8 mouse cellular contexts compared by ENCODE assay signal in the genomic region with DNA sequence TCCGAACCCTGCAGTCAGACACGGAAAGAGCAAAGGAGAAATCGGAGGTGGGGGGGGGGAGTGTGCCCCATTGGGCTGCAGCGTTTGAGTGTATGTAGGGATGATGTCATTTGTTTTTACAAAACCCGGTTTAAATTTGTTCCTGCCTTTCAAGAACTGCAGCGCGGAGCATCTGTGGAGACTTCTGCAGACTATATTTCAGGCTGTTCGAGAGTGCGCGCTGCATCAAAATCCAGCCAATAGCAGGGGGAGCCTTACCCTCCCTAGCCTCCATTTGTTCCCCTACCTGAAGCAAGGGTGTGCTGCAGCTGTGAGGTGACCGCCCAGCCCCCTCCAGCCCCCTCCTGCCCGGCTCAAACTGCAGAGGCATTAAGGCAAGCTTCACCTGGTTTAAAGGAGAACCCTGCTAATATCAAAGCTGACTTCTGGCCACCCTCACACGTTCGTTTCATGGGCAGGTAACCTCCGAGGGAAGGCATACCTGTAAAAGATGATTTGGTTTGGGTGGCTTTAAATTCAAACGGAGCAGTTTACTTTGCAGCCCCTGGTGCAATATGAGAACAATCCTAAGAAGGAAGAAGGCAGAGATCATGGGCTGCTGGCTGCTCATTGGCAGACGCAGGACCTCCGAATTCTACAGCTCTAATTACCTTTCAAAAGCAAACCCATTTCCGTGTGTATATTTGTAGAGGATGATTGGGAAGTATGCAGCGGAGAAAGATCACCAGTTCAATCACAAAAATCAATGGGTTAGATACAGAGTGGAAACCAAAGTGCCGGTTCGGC.
DNase-seq lines count a peak whose midpoint lies in the region; ATAC-seq and TF ChIP-seq lines count a peak whose summit lies in the region.

No protein-coding gene starts in this region.

- 16% methylated on average over 22 of the region's 22 CpGs for WGBS in cerebellum, adult 2 months
- 6% methylated on average over 22 of the region's 22 CpGs for WGBS in forebrain, postnatal 0 days
- 12% methylated on average over 22 of the region's 22 CpGs for WGBS in midbrain, embryonic 14.5 days

- no peaks in the 10 kb centered on the region; the same call in 1 of the 2 replicates for H3K27me3 ChIP-seq in cerebellum, adult 2 months (ENCODE audit: control insufficient read depth, insufficient read depth, low read length)
- no peaks in the 10 kb centered on the region for H3K27me3 ChIP-seq in forebrain, postnatal 0 days (ENCODE audit: insufficient read depth, low read length)
- H3K27me3 ChIP-seq in midbrain, embryonic 14.5 days (ENCODE audit: control insufficient read depth, insufficient read depth, low read length), result no peaks in the 10 kb centered on the region

- peak overlapping the region; percentile 49 for H3K4me3 ChIP-seq in cerebellum, adult 2 months (replicated peaks; ENCODE audit: insufficient read depth, low read depth, low read length)
- peak overlapping the region; percentile 39 for H3K4me3 ChIP-seq in forebrain, postnatal 0 days (ENCODE audit: low read depth, low read length)
- peak overlapping the region; percentile 39 for H3K4me3 ChIP-seq in midbrain, embryonic 14.5 days (replicated peaks; ENCODE audit: low read depth, low read length)

- DNase-seq in cerebellum, adult 2 months, result peak; percentile 18 to 21
- DNase-seq in cerebellum, adult 11-12 months, result no peak
- DNase-seq in ZHBTc4 (ENCODE audit: low read depth, low spot score), result peak; percentile 23
- peak; percentile 69 for DNase-seq in forebrain, postnatal 0 days
- DNase-seq in kidney, postnatal 4 days, result peak; percentile 44 to 66
- peak; percentile 80 for DNase-seq in midbrain, embryonic 14.5 days
- DNase-seq in thymus, postnatal 0 days (ENCODE audit: low spot score), result no peak
- DNase-seq in thymus, postnatal 36 days, result no peak

- H3K36me3 ChIP-seq in forebrain, postnatal 0 days (ENCODE audit: insufficient read depth), result no peaks in the 10 kb centered on the region
- H3K36me3 ChIP-seq in midbrain, embryonic 14.5 days (ENCODE audit: control insufficient read depth, insufficient read depth, low read length), result no peaks in the 10 kb centered on the region

- H3K9me3 ChIP-seq in forebrain, postnatal 0 days (ENCODE audit: low read length), result no peaks in the 10 kb centered on the region
- H3K9me3 ChIP-seq in midbrain, embryonic 14.5 days (ENCODE audit: control insufficient read depth, low read length), result no peaks in the 10 kb centered on the region

- no peak for TF ChIP-seq CTCF in cerebellum, adult 2 months (IDR thresholded peaks at IDR 0.05; ENCODE audit: borderline replicate concordance, insufficient read depth, low read depth, low read length)
- 0 out of 2 replicates have a peak, but pooled peaks have one; percentile 15 for TF ChIP-seq CTCF in forebrain, postnatal 0 days (IDR thresholded peaks at IDR 0.05; ENCODE audit: low read depth)

- H3K27ac ChIP-seq in cerebellum, adult 2 months (ENCODE audit: insufficient read depth, low read length), result no peak overlapping the region
- H3K27ac ChIP-seq in forebrain, postnatal 0 days (ENCODE audit: low read depth, low read length), result 0 out of 2 replicates have a peak overlapping the region, but pooled peaks have one; percentile 15
- H3K27ac ChIP-seq in midbrain, embryonic 14.5 days (replicated peaks; ENCODE audit: low read depth, low read length), result 0 out of 2 replicates have a peak overlapping the region, but pooled peaks have one; percentile 13

- no peak for TF ChIP-seq POLR2A in cerebellum, adult 2 months (IDR thresholded peaks at IDR 0.05; ENCODE audit: borderline replicate concordance, insufficient read depth, low read length)

- peak overlapping the region; percentile 49 for H3K9ac ChIP-seq in forebrain, postnatal 0 days
- peak overlapping the region; percentile 56 for H3K9ac ChIP-seq in midbrain, embryonic 14.5 days (replicated peaks; ENCODE audit: low read length)

- peak overlapping the region; percentile 77 for H3K4me2 ChIP-seq in forebrain, postnatal 0 days (ENCODE audit: low read depth)
- peak overlapping the region; percentile 74 for H3K4me2 ChIP-seq in midbrain, embryonic 14.5 days (ENCODE audit: low read length)

- ATAC-seq in forebrain, postnatal 0 days, result peak; percentile 98
- ATAC-seq in midbrain, embryonic 14.5 days (ENCODE audit: low FRiP score, low TSS enrichment), result peak; percentile 89

- no peaks in the 10 kb centered on the region for H3K4me1 ChIP-seq in cerebellum, adult 2 months (ENCODE audit: control insufficient read depth, insufficient read depth, low read length)
- H3K4me1 ChIP-seq in forebrain, postnatal 0 days (ENCODE audit: insufficient read depth), result peaks cover 8% of the 10 kb centered on the region; the same call in 1 of the 2 replicates
- H3K4me1 ChIP-seq in midbrain, embryonic 14.5 days (ENCODE audit: control insufficient read depth, insufficient read depth, low read length), result 0 out of 2 replicates have a peak, but pooled peaks cover 4% of the 10 kb centered on the region

Comparison
In these comparisons a context has a peak if more than half of its experiments do, and no peak if none do; other contexts are left out.
1. DNase-seq: peak in cerebellum, adult 2 months (2 of 2), ZHBTc4 (single experiment), forebrain, postnatal 0 days (single experiment), kidney, postnatal 4 days (2 of 2) and midbrain, embryonic 14.5 days (single experiment); none in cerebellum, adult 11-12 months (single experiment), thymus, postnatal 0 days (single experiment) and thymus, postnatal 36 days (0 of 2).
2. Peak in every context shown above with its lines, with median percentiles within 50 percentile points of each other: H3K4me3 ChIP-seq.